Mouse (Mus musculus) lung, postnatal 10 days (tissue): ENCODE results near the gene Cox15.
A peak's percentile ranks its signal among the peaks of the same experiment; 100 is the strongest.

ENCODE experiments used
- DNase-seq: peaks from one replicate; pipeline ENCODE4 v3.0.0; 2021

Gene Cox15

GRCm38 (mm10) chr19:43752489-43753225, at the start of gene Cox15, which contains the start of gene Cutc:
TSS of gene Cox15 (minus strand) at chr19:43753000.
TSS of gene Cutc (plus strand) at chr19:43752996.
- peak; percentile 97 for DNase-seq

GRCm38 (mm10) chr19:43801427-43802051, 48.7 kb upstream of the Cox15 start:
- DNase-seq: no peak

DNA sequence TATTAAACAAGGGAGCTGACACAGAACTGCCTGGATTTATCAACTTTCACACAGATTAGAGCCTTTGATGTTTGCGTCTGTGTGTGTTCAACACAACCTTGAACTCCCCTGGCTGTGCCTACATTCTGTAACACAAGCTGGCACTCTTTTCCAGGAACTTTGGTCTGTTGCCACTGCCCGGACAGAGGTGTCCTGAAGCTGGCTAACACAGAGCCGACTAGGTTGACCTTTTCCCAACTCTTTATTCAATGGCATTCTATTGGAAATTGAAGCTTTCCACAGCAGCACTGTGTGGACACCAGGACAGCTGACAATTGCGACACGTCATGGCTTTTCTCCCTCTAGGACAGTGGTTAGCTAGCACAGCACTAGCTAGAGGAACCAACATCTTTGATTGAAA, 44.4 kb upstream of the Cox15 start:
- DNase-seq: no peak

GRCm38 (mm10) chr19:43795511-43795910, 42.7 kb upstream of the Cox15 start:
- no peak for DNase-seq

DNA sequence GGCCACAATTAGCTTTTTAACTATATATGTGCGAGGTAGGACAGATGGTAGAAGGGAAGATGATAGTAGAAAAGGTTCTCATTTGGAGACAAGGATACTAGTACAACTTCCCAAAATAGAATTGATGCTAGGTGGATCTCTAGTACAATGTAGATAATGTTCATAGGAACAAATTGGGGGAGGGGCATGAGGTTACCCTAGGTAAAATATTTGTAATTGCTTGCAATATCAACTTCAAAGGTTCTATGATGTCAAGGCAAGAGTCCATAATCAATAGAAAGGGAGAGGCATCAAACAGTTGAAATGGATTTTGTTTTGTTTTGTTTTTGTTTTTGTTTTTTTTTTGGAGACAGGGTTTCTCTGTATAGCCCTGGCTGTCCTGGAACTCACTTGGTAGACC, 41.2 kb upstream of the Cox15 start:
- no peak for DNase-seq

DNA sequence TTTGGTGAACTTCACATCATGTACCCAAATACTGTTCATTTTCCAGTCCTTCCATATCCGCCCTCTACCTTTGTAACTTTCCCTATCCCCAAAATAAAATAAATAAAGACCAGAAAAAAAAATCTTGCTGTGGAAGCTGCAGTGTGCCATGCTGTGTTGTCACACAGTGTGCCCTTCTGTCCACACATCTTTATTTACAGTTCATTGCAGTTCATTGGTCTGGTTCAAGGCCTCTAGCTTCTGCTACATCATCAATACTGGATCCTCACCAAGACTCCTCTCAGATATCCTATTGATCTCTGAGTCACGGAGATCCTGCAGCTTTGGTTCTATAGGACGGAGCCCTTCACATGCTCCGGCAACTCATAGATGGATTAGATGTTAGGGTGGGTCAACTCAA, 39.7 kb upstream of the Cox15 start:
- DNase-seq: no peak

GRCm38 (mm10) chr19:43789817-43790216, 37.0 kb upstream of the Cox15 start:
- no peak for DNase-seq

GRCm38 (mm10) chr19:43786249-43787026, 33.6 kb upstream of the Cox15 start:
- DNase-seq: no peak

- DNase-seq: no peak
Measured at GRCm38 (mm10) chr19:43784761-43785160, 32.0 kb upstream of the Cox15 start.

- DNase-seq: no peak
Measured at GRCm38 (mm10) chr19:43781980-43782379, 29.2 kb upstream of the Cox15 start, which contains the start of gene Abcc2. TSS of gene Abcc2 (plus strand) at chr19:43782192.

DNA sequence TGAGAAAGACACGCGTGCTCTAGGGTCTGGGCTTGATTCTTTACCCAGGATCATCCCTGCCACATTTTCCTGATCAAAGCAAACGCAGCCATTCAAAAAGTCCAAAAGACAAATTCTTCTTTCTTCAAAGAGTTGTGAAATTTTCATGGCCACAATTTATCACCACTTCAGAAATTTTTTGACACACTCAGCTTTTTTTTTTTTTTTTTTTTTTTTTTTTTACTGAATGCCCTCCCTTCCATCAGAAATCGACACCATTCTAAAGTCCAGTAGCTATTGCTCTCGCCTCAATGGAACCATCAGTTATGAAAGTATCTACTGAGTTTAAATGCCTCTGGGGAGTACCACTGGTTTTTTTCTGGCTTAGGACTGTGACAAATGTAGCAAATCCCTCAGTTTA, 27.6 kb upstream of the Cox15 start:
- DNase-seq: no peak

GRCm38 (mm10) chr19:43777308-43777707, 24.5 kb upstream of the Cox15 start:
- no peak for DNase-seq

DNA sequence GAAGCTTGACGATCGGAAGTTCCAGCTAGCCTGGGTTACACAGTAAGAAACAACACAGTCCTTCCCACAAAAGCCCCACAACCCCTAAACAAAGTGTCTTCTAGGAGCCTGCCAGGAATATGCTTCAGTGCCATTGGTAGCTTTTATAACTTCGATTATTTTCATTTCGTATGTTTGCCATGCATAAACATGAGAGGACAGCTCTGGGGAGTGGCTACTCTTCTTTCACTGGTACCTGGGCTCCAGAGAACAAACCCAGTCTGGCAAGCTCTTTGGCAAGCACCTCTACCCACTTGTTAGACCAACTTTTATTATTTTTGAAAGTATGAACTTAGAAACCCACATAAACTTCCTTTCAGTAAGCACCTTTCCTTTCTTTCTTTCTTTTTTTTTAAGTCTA, 23.8 kb upstream of the Cox15 start:
- no peak for DNase-seq

GRCm38 (mm10) chr19:43775433-43775832, 22.6 kb upstream of the Cox15 start:
- DNase-seq: no peak

- no peak for DNase-seq
Measured at GRCm38 (mm10) chr19:43772311-43772710, 19.5 kb upstream of the Cox15 start.

- no peak for DNase-seq
Measured at GRCm38 (mm10) chr19:43771499-43771969, 18.7 kb upstream of the Cox15 start.

- DNase-seq: no peak
Measured at GRCm38 (mm10) chr19:43770584-43770983, 17.8 kb upstream of the Cox15 start.

- DNase-seq: no peak
Measured at GRCm38 (mm10) chr19:43769366-43769960, 16.7 kb upstream of the Cox15 start.

DNA sequence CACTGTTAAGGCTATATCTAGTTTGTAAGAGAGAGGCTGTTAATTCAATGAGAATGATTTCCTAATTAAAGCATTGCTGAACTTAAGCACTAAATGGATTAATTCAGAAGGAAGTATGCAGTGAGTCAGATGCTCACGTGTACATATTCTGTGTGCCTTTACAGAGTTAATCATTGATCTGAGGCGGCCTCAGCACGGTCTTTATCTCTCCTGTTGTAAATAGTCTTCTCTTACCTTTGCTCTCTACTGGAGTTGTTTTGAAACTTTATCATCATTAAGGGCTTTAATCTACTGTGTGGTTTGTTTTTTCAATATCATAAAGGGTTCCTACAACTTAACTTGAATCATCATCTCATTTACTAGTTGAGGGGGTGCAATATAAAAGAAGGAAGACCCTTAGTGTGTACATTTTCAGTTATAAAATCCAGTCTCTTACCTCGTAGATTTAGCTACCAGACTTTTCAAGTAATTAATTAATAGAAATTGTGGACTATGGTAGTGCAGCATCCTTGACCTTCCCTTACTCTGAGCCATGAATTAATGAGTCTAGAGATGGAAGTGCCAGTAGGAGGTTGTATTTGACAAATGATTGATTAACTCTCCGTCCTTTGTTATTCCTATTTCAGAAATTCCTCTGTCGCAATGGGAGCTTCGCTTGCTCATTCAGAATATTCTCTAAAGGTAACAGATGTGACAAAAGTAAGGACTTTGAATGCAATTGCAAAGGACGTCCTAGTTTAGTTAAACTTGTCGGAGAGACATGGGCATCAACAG, 14.9 kb upstream of the Cox15 start:
- DNase-seq: no peak

GRCm38 (mm10) chr19:43766451-43766850, 13.7 kb upstream of the Cox15 start:
- DNase-seq: no peak

DNA sequence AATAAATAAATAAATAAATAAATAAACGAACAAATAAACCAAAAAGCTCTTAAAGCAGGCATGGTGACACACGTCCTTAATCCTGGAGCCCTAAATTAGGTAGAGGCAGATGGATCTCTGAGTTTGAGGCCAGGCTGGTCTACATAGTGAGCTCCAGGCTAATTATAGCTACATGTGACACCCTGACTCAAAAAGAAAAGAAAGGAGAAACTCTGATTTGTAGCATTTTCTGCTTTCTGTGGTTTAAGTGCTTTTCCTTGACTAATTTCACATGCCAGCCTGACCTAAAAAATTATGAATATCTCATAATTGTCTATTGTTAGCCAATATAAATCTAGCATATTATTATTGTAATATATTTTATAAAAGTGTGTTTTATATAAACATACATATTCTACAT, 9.6 kb upstream of the Cox15 start:
- DNase-seq: no peak

DNA sequence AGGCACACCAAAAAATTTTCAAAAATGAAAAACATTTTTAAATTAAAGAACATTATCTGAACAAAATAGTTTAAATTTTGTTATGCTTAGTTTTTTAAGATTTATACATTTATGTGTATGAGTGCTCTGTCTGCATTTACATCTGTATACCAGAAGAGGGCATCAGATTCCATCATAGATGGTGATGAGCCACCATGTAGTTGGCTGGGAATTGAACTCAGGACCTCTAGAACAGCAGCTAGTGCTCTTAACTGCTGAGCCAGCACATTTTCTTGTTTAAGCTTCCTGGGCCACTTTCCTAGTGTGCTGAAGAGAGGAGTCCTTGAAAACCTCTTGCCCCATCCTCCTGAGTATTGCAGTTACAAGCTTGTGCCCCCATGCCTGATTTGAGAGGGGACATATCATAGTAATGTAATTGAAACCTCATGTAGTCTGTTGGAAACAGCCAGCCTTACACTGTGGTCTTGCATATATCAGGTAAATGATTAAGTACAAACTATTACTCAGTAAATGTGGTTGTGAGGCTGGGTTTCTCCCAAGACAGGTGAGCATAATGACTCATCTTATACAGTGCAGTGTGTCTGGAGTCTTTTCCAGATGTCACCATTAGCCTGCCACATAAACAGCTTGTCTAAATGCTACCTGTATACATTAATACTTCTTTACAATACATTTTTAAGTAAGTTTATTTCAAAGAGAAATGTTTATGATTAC, 8.9 kb upstream of the Cox15 start:
- DNase-seq: no peak
